Mouse (Mus musculus) testis, postnatal 10 days (tissue): ENCODE results near the gene Ptges3.

Source experiments
- DNase-seq: peaks from one replicate; pipeline ENCODE4 v3.0.0; 2021; ENCODE audit warnings: low spot score

The Ptges3 gene

DNA sequence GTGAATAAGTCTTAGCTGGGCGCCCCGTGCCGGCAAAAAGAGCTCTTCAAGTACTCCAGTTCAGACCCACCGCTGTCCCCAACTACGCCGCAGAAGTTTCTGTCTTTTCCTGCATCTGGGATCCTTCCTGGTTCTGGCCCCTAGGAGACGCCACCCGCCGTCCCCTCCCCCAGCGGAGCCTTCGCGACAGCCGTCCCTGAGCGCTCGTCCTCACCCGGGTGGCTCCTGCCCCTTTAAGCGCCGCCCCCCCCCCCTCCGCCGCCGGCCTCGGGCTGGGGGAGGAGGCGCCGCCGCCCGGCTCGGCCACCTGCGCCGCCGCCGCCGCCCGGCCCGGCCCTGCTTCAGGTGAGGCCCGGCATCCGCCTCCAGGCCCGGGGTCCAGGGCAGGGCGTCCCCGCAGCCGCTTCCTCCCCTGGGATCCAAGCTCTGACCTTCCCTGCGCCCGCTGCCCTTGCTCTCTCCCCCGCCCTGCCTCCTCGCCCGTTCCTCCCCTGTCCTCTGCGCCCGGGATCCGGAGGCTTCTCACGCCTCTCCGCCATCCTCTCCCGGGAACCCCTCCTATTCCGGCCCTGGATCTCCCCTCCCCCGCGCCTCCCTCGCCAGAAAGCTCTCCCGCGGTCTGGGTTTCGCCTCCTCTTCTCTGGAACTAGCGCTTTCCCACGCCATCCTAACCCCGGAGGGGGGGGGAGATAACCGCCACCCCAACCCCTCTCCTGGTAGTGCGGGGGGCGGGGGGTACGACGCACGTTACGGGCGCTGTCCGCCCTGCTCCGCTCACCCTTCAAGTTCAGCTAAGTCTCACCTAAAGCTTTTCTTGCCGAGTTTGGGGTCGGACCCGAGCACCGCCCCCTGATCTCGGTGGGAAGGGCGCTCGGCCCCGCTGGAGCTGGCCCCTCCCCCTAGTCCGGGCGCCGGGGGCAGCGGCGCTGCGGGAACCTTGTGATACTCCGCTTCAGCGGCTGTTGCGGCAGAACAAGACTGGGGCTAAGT lies 34.0 kb downstream of the Ptges3 start:
- DNase-seq = peak; percentile 90

DNA sequence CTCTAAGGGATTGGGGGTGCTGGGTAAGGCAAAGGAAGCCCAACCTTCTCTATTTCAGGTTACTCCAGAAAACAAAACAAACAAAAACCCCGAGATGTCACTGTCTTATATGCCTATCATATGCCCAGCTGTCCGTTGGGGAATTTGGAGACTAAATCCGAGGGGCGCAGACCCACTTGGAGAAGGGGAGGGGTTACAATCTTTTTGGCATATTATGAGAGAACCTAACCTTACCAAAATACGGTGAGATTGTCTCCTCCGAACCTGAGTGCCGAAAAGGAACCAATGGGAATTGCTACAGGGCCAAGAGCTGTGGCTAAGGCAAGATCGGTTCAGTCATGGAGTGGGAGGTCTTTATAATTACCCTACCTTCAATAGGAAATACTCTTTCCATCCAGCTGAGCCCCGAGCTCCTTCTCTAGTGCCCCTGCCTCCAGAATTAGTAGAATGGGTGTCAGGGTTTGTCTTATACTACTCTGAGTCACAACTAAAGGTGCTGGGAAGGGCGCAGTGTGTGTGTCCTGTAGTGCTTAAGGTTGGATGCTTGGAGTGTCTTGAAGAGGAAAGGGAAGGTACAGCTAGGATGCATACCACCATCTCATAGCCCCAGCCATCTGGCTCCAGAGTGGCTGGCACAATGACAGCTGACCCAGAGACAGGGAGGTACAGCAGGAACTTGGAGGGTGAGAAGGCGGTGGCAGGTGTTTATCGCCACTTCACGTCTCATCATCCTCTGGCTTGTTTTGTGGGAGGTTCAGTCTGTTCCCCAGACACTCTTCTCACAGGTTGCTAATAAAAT lies 34.9 kb downstream of the Ptges3 start:
- peak; percentile 59 for DNase-seq

DNA sequence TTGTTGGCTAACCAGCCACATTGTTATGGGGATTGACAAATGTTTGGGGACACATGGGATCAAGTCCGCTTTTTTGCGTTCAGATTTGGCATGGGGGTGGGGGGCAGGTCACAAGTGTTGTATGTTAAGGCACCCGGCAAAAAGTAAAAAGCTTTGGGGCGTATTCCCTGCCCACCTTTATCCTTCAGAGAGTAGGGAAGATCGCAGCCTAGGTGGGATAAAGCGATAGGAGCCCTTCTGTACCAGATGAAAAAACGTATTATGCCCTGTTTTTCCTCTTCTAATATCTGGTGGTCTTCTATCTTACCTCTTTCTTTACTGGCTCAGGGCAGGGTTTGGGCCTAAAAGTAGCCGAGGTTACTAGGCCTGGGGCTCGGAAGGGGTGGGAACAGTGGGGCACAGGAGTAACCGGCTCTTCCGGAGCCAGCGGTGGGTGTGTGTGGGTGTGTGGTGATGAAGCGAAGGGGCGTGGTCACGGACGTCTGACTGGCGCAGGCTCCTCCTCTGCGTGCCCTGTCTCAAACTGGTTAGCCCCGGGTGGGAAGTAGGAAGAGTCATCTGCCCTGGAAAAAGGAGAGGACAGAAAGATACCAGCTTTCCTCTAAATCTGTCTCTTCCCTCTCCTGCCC lies 35.7 kb downstream of the Ptges3 start:
- DNase-seq = peak; percentile 90

- no peak for DNase-seq
These were observed 36.4 kb downstream of the Ptges3 start for GRCm38 (mm10) chr10:128095003-128095636.

DNA sequence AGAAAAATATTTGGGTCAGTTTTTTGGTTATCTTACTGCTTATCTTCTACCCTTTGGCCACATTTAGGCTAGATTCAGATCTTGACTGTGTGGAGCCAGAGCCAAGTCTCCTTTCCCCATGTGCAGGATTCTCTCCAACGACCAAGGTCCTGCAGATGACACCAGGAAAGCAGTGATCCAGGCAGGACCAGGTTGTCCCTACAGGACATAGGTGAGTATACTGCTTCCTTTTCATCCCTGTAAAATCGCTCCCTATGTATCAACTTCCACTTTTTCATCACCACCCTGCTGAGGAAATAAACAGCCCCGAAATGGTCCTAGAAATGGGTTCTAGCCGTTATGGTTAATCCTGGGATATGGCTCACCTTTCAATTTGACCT lies 37.5 kb downstream of the Ptges3 start:
- no peak for DNase-seq

- peak; percentile 95 for DNase-seq
These were observed 38.2 kb downstream of the Ptges3 start for GRCm38 (mm10) chr10:128096693-128097586.

DNA sequence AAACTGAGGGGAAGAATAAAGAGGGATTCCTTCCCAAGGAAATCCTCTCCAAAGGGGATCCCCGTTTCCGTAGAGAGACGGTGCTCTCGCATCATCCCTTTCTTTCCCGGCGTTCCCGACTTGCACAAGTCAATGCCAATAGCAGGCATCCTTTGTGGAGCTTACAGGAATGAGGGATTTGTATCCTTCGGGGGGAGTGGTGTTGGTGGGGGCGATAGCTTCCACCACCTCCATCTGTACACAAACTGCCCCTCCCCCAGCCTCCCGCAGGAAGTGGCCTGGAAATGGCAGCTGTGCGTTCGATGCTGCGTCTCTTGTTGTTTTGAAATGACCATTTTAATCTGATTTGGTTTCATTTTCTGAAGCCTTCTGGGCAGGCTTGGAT lies 38.8 kb downstream of the Ptges3 start:
- peak; percentile 77 for DNase-seq

GRCm38 (mm10) chr10:128110103-128110761 lies 51.5 kb downstream of the Ptges3 start:
- no peak for DNase-seq

DNA sequence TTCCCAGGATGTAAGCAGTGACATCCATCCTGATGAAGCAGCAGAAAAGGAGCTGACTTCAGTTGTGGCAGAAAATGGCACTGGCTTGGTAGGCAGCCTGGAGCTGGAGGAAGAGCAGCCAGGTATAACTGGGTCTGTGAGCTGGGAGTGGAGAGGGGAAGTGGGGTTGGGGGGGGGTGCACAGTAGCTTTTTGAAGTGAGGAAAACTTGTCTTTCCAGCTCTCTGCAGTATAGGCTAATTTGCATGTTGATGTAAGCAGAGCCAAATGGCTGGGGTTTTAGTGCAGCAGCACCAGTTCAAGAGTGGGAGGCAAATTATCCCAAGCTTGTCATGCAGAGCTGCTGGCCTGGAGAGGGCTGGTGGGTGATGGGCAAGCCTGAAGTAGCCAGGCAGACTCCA lies 52.5 kb downstream of the Ptges3 start:
- DNase-seq = no peak

GRCm38 (mm10) chr10:128123833-128124232 lies 65.1 kb downstream of the Ptges3 start:
- no peak for DNase-seq

DNA sequence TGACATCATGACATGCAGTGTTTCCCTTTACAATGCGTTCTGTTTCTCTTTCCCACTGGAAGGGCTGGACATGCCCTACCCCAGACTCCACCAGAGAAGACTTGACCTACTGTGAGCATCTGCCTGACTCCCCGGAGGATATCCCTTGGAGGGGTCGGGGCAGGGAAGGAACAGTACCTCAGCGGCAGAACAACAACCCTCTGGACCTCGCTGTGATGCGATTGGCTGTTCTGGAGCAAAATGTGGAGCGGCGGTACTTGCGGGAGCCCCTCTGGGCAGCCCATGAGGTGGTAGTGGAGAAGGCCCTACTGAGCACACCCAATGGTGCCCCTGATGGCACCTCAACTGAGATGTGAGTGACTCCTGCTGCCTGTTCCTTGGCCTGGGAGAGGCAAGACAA lies 66.1 kb downstream of the Ptges3 start:
- DNase-seq = no peak

- no peak for DNase-seq
These were observed 67.2 kb downstream of the Ptges3 start for GRCm38 (mm10) chr10:128125951-128126350.
